Mouse (Mus musculus): ENCODE data around the gene Elf1.

Elf1 gene

DNA sequence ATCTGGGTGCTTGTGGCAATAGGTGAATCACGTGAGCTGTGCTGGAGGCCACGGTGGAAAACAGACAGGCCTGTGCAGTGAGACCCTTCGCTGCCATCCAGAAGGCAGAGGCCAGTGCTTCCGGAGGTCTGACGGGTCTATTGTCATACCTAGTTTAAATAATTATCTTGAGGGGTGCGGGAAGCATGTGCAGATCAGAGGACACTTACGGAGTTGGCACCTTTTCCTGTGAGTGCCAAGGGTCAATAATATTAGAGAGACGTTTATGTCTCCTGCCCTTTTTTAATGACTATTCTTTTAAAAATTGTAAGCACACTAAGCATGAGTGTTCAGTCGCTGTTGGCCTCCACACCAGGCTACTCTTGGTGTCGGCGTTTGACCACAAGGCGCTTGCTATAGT lies 8.2 kb downstream of the Elf1 start:
- DNase-seq (ENCODE audit: low spot score in 2 of 2) = no peak

DNA sequence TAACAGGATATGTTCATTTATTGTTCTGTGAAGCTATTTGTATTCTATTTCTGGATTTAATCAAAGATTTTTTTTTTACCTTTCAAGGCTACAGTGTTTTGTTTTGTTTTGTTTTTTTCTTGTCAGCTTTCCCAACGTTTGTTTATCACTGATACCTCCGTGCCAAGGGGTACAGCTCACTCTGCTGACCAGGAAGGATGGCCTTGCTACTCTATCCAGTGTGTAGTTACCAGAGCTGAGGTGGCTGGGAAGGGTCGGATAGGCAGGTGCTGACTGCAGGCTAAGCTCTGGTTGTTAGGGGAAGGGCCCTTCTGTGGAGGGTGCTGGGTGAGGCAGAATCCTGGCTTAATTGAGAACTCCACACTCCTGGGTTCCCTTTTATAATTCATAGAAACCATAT lies 9.3 kb downstream of the Elf1 start:
- no peak for DNase-seq (ENCODE audit: low spot score in 2 of 2)

DNA sequence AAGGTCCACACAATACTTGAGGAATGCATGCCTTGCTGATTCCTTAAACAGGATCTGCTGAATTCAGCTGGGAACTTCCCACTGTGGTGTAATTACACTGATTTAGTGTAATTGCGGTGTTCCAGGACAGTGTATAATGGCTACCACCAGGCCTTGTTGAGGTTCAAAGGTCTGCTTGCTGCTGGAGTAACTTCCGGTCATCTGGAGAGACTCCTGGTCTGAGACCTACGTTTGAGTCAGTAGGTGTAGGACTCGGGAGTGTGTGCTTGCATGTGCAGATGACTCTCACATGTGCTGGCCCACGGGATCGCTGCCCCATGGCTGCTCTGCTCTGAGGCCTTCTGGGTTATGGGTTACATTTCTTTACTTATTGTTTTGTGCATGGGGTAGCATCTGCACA lies 13.4 kb downstream of the Elf1 start:
- no peak for DNase-seq (ENCODE audit: low spot score in 2 of 2)

GRCm38 (mm10) chr14:79499326-79499725 lies 18.3 kb downstream of the Elf1 start:
- no peak for DNase-seq (ENCODE audit: low spot score in 2 of 2)

GRCm38 (mm10) chr14:79500756-79501155 lies 19.8 kb downstream of the Elf1 start:
- DNase-seq (ENCODE audit: low spot score in 2 of 2) = no peak

DNA sequence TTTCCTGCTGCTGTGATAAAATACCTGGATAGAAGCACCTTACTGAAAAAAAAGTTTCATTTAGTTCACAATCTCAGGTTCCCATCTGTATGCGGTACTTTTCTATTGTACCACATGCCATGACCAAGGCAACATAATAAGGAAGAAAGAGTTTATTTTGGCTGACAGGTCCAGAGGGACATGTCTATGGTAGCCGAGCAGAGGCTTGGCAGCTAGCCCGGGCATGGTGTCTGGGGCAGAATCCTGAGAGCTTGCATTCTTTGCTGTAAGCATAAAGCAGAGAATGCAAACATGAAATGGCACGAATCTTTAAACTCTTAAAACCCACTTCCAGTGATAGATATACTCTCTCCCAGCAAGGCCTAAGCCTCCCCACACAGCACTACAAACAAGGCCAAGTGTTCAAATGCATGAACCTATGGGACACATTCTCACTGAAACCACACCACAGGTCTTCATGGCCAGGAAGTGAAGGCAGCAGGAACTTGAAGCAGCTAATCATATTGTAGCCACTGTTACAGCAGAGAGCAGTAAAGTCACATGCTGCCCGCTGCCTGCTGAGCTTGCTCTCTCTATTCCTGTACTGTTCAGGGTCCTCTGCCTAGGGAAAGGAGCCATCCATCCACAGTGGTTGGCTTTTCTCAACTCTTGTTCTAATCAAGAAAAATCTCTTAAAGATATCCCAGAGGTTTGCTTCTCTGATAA lies 22.5 kb downstream of the Elf1 start:
- no peak for DNase-seq (ENCODE audit: low spot score in 2 of 2)

- DNase-seq (ENCODE audit: low spot score in 2 of 2) = no peak
Measured at GRCm38 (mm10) chr14:79504246-79505006, 23.4 kb downstream of the Elf1 start.

GRCm38 (mm10) chr14:79506207-79506606 lies 25.2 kb downstream of the Elf1 start:
- no peak for DNase-seq (ENCODE audit: low spot score in 2 of 2)

GRCm38 (mm10) chr14:79507846-79508245 lies 26.9 kb downstream of the Elf1 start:
- DNase-seq (ENCODE audit: low spot score in 2 of 2) = no peak

DNA sequence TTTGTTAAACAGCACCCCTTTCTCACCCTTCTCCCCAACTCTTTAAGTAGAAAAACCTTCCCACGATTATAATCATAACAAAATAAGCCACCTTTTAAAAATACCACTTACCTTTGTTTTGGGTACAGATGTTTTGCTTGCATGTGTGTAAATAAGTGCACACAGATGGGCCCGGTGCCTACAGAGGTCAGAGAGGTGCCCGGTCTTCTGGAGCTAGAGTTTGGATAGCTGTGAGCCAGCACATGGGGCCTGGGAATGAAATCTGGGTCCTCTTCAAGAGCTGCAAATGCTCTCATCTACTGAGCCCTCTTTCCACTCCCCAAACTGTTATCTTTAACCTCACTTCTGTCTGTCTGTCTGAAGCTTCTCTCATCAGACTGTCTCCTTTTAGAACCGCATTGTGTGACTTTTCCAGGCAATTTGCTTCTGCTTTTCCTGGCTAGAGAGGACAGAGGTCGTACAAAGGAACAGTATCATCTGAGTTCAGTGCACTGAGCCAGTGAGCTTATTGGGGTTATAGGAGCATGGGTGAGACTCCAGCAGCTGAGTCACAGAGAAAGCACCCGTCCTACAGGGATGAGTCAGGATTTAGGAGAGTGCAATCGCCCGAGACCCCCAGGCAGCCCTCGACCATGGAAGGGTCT lies 27.8 kb downstream of the Elf1 start:
- DNase-seq (ENCODE audit: low spot score in 2 of 2) = no peak

DNA sequence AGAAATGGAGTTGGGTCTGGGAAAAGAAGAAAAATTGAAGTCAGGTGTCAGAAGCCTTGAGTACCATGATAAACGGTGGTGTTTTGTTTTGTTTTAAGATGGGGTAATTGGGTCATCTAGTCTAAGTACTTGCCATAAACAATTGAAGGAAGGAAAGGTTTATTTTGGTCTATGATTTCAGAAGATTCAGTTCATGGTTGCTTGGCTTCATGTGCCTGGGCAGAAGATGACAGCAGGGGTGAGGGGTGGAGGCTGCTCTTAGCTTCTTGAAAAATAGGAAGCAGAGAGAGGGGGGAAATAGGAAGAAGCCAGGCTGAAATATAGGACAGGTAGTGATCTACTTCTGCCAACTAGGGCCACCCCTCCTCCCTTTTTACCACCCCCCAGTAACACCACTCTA lies 30.5 kb downstream of the Elf1 start:
- no peak for DNase-seq (ENCODE audit: low spot score in 2 of 2)

- no peak for DNase-seq (ENCODE audit: low spot score in 2 of 2)
Measured at GRCm38 (mm10) chr14:79513951-79514350, 33.0 kb downstream of the Elf1 start.

- DNase-seq (ENCODE audit: low spot score in 2 of 2) = no peak
Measured at GRCm38 (mm10) chr14:79515100-79515499, 34.1 kb downstream of the Elf1 start.

- no peak for DNase-seq (ENCODE audit: low spot score in 2 of 2)
Measured at GRCm38 (mm10) chr14:79515511-79516242, 34.7 kb downstream of the Elf1 start.

GRCm38 (mm10) chr14:79516243-79516610 lies 35.2 kb downstream of the Elf1 start:
- DNase-seq (ENCODE audit: low spot score in 2 of 2) = no peak

DNA sequence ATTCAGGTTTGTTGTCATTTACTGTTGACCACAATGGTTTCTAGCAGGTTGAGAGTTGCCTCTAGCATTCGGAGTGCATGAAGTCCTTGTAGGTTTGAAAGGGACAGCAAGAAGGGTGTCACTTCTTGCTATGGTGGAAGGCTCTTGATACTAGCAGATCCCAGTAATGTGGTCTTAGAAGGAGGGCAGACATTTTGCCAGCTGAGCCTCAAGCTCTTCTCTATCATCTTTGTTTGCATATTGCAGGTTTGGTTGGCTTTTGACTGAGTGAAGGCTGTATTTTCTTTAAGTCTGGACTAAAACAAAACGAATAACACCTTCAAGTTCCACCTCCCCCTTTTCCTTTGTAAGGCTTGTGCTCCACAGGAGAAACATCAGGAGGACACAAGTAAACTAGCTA lies 35.8 kb downstream of the Elf1 start:
- no peak for DNase-seq (ENCODE audit: low spot score in 2 of 2)

DNA sequence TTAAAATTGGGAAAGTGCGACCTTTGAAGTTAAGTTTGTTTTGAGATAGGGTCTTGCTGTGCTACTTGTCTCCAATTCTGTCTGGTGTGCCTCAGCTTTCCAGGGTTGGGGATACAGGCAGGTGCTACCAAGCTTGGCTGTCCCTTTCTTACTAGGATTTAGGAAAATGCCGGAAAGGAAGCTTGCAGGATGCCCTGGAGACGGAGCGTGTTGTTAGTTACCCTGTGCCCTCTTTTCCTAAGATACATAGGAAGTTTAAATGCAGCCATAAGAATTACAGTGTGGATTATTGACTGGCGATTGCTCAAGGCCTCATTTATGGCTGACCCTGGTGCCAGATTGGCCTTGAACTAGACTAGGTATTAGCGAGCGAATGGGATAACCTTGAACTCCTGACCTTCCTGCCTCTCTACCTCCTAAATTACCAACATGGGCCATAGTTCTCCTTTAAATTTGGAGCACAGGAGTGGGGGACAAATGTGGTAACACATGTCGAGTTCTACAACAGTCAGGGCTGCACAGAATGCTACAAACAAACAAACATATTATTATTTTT lies 36.3 kb downstream of the Elf1 start:
- DNase-seq (ENCODE audit: low spot score in 2 of 2) = no peak

DNA sequence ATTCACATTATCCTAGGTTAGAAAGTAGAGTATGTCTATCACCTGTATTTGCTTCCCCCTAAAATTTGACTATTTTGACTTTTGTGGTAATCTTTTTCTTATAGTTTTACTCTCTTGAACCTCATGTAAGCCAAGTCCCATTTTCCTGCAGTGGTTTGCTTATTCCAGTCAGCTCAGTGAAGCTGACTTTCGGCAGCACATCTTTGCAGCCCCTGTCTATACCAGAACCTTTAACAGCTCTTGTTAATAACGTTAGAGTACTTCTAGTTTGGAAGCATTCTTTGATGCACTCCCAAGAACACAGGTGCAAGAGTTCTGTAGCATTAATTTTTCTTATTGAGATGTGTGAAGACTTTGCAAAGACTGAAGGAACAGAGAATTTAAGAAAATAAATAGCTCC lies 37.1 kb downstream of the Elf1 start:
- no peak for DNase-seq (ENCODE audit: low spot score in 2 of 2)

- no peak for DNase-seq (ENCODE audit: low spot score in 2 of 2)
Measured at GRCm38 (mm10) chr14:79518761-79519662, 38.0 kb downstream of the Elf1 start.

GRCm38 (mm10) chr14:79519663-79519975 lies 38.6 kb downstream of the Elf1 start:
- no peak for DNase-seq (ENCODE audit: low spot score in 2 of 2)

DNA sequence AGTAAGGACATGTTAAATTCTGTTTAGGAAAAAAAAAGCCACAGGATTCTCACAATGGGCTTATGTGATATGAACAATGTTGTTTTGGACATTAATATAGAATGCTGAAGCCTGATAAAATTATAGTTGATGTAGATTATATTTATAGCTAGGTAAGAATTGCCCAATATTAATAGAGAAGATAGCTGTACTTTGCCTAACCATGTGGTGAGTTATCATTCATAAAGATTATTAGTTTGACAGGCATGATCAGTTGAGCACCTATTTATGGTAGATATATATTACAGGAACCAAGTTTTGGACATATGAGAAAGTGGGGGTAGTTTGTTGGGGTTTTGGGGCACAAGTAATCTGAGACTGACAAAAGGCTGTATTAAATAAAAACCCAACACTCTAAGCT lies 39.6 kb downstream of the Elf1 start:
- DNase-seq (ENCODE audit: low spot score in 2 of 2) = no peak
